Mouse (Mus musculus) lung, postnatal 0 days (tissue): ENCODE data around the gene Vash2.

Experiments used
- CTCF ChIP-seq: IDR thresholded peaks from 2 replicates; pipeline ENCODE4 v1.5.1; 2016; ENCODE audit warnings: antibody characterized with exemption, mild to moderate bottlenecking
- EP300 ChIP-seq: IDR thresholded peaks from 2 replicates; pipeline ENCODE4 v1.6.1; 2016; ENCODE audit warnings: antibody characterized with exemption, mild to moderate bottlenecking, control low read depth

DNA sequence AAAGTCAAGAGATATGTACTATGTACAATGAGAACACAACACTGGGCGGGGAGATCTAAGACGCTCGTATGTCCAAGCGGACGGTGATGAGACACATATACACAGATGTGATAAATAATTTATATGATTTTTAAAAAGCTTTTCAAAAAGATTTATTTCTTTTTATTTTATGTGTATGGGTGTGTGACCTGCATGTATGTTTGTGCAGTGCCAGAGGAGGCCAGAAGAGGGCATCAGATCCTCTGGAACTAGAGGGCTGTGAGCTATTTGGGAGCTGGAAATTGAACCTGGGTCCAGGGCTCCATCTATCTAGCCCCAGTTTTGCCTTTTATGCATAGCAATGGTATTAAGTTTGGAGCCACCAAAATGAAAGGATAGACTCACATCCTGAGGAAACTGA, 29.6 kb upstream of the Vash2 start:
- peak; percentile 37 for TF ChIP-seq CTCF
- TF ChIP-seq EP300: no peak
